Mouse (Mus musculus) ES-Bruce4 (cell line): ENCODE results near the gene Traf3ip2.

Experiments
- CTCF ChIP-seq: IDR thresholded peaks from one replicate; pipeline ENCODE4 v1.8.1; 2011; ENCODE audit warnings: low read depth, low read length
- EP300 ChIP-seq: IDR thresholded peaks from 2 replicates; pipeline ENCODE4 v1.6.1; 2011; ENCODE audit warnings: low read depth, low read length; ENCODE audit not compliant: insufficient read depth
- POLR2A ChIP-seq: IDR thresholded peaks from one replicate; pipeline ENCODE4 v1.8.1; 2011; ENCODE audit warnings: low read length; ENCODE audit not compliant: insufficient read depth

DNA sequence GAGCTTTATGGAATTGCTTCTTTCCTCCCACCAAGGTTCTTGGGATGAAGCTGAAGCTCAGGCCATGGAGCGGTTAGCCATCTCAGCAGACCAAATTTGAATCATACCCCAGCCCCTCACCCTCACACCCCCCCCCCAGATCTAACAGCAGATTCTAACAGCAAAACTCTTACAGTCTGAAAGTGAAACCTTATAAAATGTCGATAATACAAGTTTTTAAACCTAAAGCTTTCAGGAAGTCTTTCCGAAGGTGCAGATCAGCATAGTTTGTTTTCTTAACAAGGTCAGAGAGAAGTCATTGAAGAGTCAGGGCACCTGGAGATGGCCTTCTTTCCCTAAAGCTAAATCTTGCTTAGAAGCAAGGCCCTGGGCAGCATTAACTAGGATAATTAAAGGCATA is 53.3 kb downstream of the Traf3ip2 start:
- no peak for TF ChIP-seq POLR2A
- TF ChIP-seq CTCF, result no peak
- no peak for TF ChIP-seq EP300
